Mouse (Mus musculus) myocyte (in vitro differentiated cells): ENCODE measurements around the gene Hmgxb4. TPM values are rescaled to one million over a fixed set of nuclear protein-coding genes. Genes with fewer than 3 reads are reported as not detected.

Source experiments
- H3K27me3 ChIP-seq: one replicate; pipeline ENCODE4 v1.6.1; 2011; ENCODE audit not compliant: control insufficient read depth, insufficient read depth, insufficient read length
- H3K36me3 ChIP-seq: one replicate; pipeline ENCODE4 v1.6.1; 2011; ENCODE audit not compliant: control insufficient read depth, insufficient read depth
- H3K4me2 ChIP-seq: one replicate; pipeline ENCODE4 v1.6.1; 2011; ENCODE audit warnings: low read depth, control low read depth
- H3K4me3 ChIP-seq: one replicate; pipeline ENCODE4 v1.5.1; 2011; ENCODE audit warnings: mild to moderate bottlenecking, control low read depth, moderate library complexity
- H3K79me2 ChIP-seq: one replicate; pipeline ENCODE4 v1.6.1; 2011; ENCODE audit not compliant: control insufficient read depth, insufficient read depth
- H3ac ChIP-seq: one replicate; pipeline ENCODE4 v1.6.1; 2011; ENCODE audit not compliant: control insufficient read depth, insufficient read length
- CEBPB ChIP-seq: IDR thresholded peaks from 2 replicates; pipeline ENCODE4 v1.6.1; 2011; ENCODE audit warnings: mild to moderate bottlenecking, moderate library complexity; ENCODE audit not compliant: poor library complexity, insufficient read depth, severe bottlenecking
- E2F4 ChIP-seq: IDR thresholded peaks from one replicate; pipeline ENCODE4 v1.6.1; 2011; ENCODE audit warnings: mild to moderate bottlenecking, control low read depth, moderate library complexity; ENCODE audit not compliant: insufficient read depth
- MAX ChIP-seq: IDR thresholded peaks from one replicate; pipeline ENCODE4 v1.6.1; 2011; ENCODE audit warnings: low read depth, mild to moderate bottlenecking, control low read depth
- MYOD1 ChIP-seq, 3 experiments: IDR thresholded peaks; one replicate each; pipeline ENCODE4 v1.6.1; 2011; ENCODE audit warnings: control low read depth in 2 of 3, low read depth in 2 of 3, mild to moderate bottlenecking in 2 of 3, moderate library complexity in 1 of 3; ENCODE audit not compliant: insufficient read length in 2 of 3, control insufficient read depth in 1 of 3
- MYOG ChIP-seq, 3 experiments: IDR thresholded peaks; one replicate each; pipeline ENCODE4 v1.6.1; 2011; ENCODE audit warnings: control low read depth in 2 of 3, low read depth in 2 of 3, mild to moderate bottlenecking in 2 of 3; ENCODE audit not compliant: insufficient read length in 2 of 3, control insufficient read depth in 1 of 3, insufficient read depth in 1 of 3
- POLR2A ChIP-seq: IDR thresholded peaks from one replicate; pipeline ENCODE4 v1.6.1; 2011; ENCODE audit warnings: low read depth, mild to moderate bottlenecking, control low read depth, moderate library complexity; ENCODE audit not compliant: insufficient read length
- POLR2AphosphoS2 ChIP-seq: IDR thresholded peaks from one replicate; pipeline ENCODE4 v1.6.1; 2011; ENCODE audit warnings: low read depth, control low read depth; ENCODE audit not compliant: insufficient read length
- REST ChIP-seq: IDR thresholded peaks from one replicate; pipeline ENCODE4 v1.6.1; 2011; ENCODE audit warnings: mild to moderate bottlenecking, control low read depth, moderate library complexity; ENCODE audit not compliant: insufficient read depth, insufficient read length
- SRF ChIP-seq: IDR thresholded peaks from one replicate; pipeline ENCODE4 v1.6.1; 2011; ENCODE audit warnings: low read depth; ENCODE audit not compliant: control insufficient read depth, insufficient read length
- TCF12 ChIP-seq: IDR thresholded peaks from one replicate; pipeline ENCODE4 v1.6.1; 2011; ENCODE audit warnings: mild to moderate bottlenecking, control low read depth; ENCODE audit not compliant: poor library complexity, insufficient read depth, severe bottlenecking
- TCF3 ChIP-seq: IDR thresholded peaks from one replicate; pipeline ENCODE4 v1.6.1; 2011; ENCODE audit warnings: low read depth, control low read depth; ENCODE audit not compliant: insufficient read length
- USF1 ChIP-seq: IDR thresholded peaks from one replicate; pipeline ENCODE4 v1.6.1; 2011; ENCODE audit warnings: low read depth, mild to moderate bottlenecking, control low read depth, moderate library complexity
- polyA plus RNA-seq: library from polyadenylated mRNA; unstranded; fragments of >200 nt; fragmentation: generic; extraction: Trizol; gene quantifications from one replicate; pipeline ENCODE4 v1.2.1, GENCODE M21; 2012; ENCODE audit warnings: missing spikeins

Gene Hmgxb4
- polyA plus RNA-seq, 1 experiment, result 9.1 TPM

GRCm38 (mm10) chr8:75042171-75042570 lies 49.0 kb downstream of the Hmgxb4 start:
- TF ChIP-seq CEBPB (no peak), REST (no peak), MYOD1 (IDR thresholded peaks at IDR 0.05; ENCODE audit: control insufficient read depth in 1 of 3, insufficient read length in 2 of 3, low read depth in 2 of 3) (no peak), MYOG (IDR thresholded peaks at IDR 0.05; ENCODE audit: control insufficient read depth in 1 of 3, insufficient read depth in 1 of 3, insufficient read length in 2 of 3, low read depth in 2 of 3) (no peak), POLR2A (no peak), TCF3 (no peak), POLR2AphosphoS2 (no peak), E2F4 (no peak), SRF (no peak), MAX (no peak), USF1 (no peak), TCF12 (no peak)
- Histone ChIP-seq H3ac (no peak overlapping the region), H3K36me3 (no peaks in the 10 kb centered on the region), H3K4me3 (no peak overlapping the region), H3K4me2 (no peak overlapping the region), H3K27me3 (no peaks in the 10 kb centered on the region), H3K79me2 (peaks cover 11% of the 10 kb centered on the region)

- Histone ChIP-seq H3K4me2 (no peak overlapping the region), H3K36me3 (no peaks in the 10 kb centered on the region), H3ac (no peak overlapping the region), H3K27me3 (no peaks in the 10 kb centered on the region), H3K4me3 (no peak overlapping the region), H3K79me2 (peaks cover 11% of the 10 kb centered on the region)
- TF ChIP-seq REST, result no peak
- no peak for TF ChIP-seq MAX
- TF ChIP-seq SRF, result no peak
- no peak for TF ChIP-seq TCF12
- no peak for TF ChIP-seq POLR2AphosphoS2
These were observed 49.8 kb downstream of the Hmgxb4 start for GRCm38 (mm10) chr8:75042974-75043373.

GRCm38 (mm10) chr8:75046303-75046702 lies 53.1 kb downstream of the Hmgxb4 start:
- Histone ChIP-seq H3K4me2 (no peak overlapping the region), H3K79me2 (no peaks in the 10 kb centered on the region), H3K27me3 (no peaks in the 10 kb centered on the region), H3K36me3 (peaks cover 9% of the 10 kb centered on the region), H3ac (no peak overlapping the region), H3K4me3 (no peak overlapping the region)
- TF ChIP-seq POLR2AphosphoS2 (no peak), MYOG (IDR thresholded peaks at IDR 0.05; ENCODE audit: control insufficient read depth in 1 of 3, insufficient read depth in 1 of 3, insufficient read length in 2 of 3, low read depth in 2 of 3) (peak in 2 of 3 experiments; percentile 15 to 85), MYOD1 (IDR thresholded peaks at IDR 0.05; ENCODE audit: control insufficient read depth in 1 of 3, insufficient read length in 2 of 3, low read depth in 2 of 3) (peak in 2 of 3 experiments; percentile 25 to 83), TCF12 (peak; percentile 17), USF1 (no peak)

GRCm38 (mm10) chr8:75047784-75048183 lies 54.6 kb downstream of the Hmgxb4 start:
- H3ac ChIP-seq, result no peak overlapping the region
- no peaks in the 10 kb centered on the region for H3K79me2 ChIP-seq
- H3K36me3 ChIP-seq, result peaks cover 9% of the 10 kb centered on the region
- H3K27me3 ChIP-seq, result no peaks in the 10 kb centered on the region
- no peak for TF ChIP-seq POLR2A
- TF ChIP-seq CEBPB, result no peak
- TF ChIP-seq MAX, result no peak
- TF ChIP-seq TCF3, result no peak
- TF ChIP-seq E2F4, result no peak
- TF ChIP-seq TCF12, result no peak
- no peak for TF ChIP-seq SRF
- TF ChIP-seq POLR2AphosphoS2, result no peak
- TF ChIP-seq MYOG (IDR thresholded peaks at IDR 0.05; ENCODE audit: control insufficient read depth in 1 of 3, insufficient read depth in 1 of 3, insufficient read length in 2 of 3, low read depth in 2 of 3), result no peak
- no peak for TF ChIP-seq USF1
- no peak for TF ChIP-seq REST
- TF ChIP-seq MYOD1 (IDR thresholded peaks at IDR 0.05; ENCODE audit: control insufficient read depth in 1 of 3, insufficient read length in 2 of 3, low read depth in 2 of 3), result no peak
- H3K4me2 ChIP-seq, result no peak overlapping the region
- H3K4me3 ChIP-seq, result no peak overlapping the region

- TF ChIP-seq POLR2AphosphoS2 (no peak), MYOD1 (IDR thresholded peaks at IDR 0.05; ENCODE audit: control insufficient read depth in 1 of 3, insufficient read length in 2 of 3, low read depth in 2 of 3) (no peak)
- Histone ChIP-seq H3K4me3 (no peak overlapping the region), H3K79me2 (no peaks in the 10 kb centered on the region), H3ac (no peak overlapping the region), H3K36me3 (peaks cover 9% of the 10 kb centered on the region), H3K4me2 (peak overlapping the region; percentile 8), H3K27me3 (no peaks in the 10 kb centered on the region)
These were observed 60.2 kb downstream of the Hmgxb4 start for GRCm38 (mm10) chr8:75053342-75053741.
